Mouse (Mus musculus): ENCODE data around the gene Col15a1.

- TF ChIP-seq EP300 (IDR thresholded peaks at IDR 0.05; ENCODE audit: low read depth) (no peak), CTCF (IDR thresholded peaks at IDR 0.05; ENCODE audit: low read depth) (no peak)
These were observed 28.1 kb downstream of the Col15a1 start for GRCm38 (mm10) chr4:47236104-47236503.
